Mouse (Mus musculus): Measurements from ENCODE around the gene Asah2. TPM values are rescaled to one million over a fixed set of nuclear protein-coding genes. Genes with fewer than 3 reads are reported as not detected.
A peak's percentile ranks its signal among the peaks of the same experiment; 100 is the strongest.

Asah2 gene
- polyA plus RNA-seq, 1 experiment from 2014 or later: 1.0 TPM

DNA sequence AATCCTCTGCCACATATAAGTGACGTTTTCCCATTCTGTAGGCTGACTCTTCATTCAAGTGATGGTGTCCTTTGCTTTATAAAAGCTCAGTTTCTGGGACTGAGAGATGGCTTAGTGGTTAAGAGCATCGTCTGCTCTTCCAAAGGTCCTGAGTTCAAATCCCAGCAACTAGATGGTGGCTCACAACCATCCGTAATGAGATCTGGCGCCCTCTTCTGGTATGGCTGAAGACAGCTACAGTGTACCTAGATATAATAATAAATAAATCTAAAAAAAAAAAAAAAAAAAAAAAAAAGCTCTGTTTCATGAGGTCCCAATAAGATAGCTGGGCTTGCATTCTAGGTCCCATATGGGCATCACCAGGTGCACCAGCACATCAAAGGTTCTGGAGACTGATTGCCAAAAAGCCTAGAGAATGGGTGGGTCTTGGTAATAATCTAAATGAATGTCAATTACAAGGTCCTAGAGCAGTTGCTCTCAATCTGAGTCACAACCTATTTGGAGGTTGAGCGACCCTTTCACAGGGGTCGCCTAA is 9.5 kb upstream of the Asah2 start:
- Histone ChIP-seq H3K9me3 (ENCODE audit: control insufficient read depth, low read length) (no peaks in the 10 kb centered on the region), H3K27ac (ENCODE audit: low read depth, low read length) (no peak overlapping the region), H3K4me1 (replicated peaks; ENCODE audit: control insufficient read depth, insufficient read depth, low read length) (no peaks in the 10 kb centered on the region), H3K4me3 (ENCODE audit: low read depth, low read length) (no peak overlapping the region), H3K27me3 (replicated peaks; ENCODE audit: control insufficient read depth, insufficient read depth, low read length) (no peaks in the 10 kb centered on the region), H3K36me3 (ENCODE audit: control insufficient read depth, insufficient read depth, low read length) (no peaks in the 10 kb centered on the region; the same call in 1 of the 2 replicates), H3K9ac (ENCODE audit: low read depth, low read length) (no peak overlapping the region), H3K4me2 (no peak overlapping the region)
- 71% methylated on average over 6 of the region's 6 CpGs for WGBS
- DNase-seq (ENCODE audit: low spot score): no peak
- ATAC-seq (replicated peaks; ENCODE audit: low FRiP score): no peak

DNA sequence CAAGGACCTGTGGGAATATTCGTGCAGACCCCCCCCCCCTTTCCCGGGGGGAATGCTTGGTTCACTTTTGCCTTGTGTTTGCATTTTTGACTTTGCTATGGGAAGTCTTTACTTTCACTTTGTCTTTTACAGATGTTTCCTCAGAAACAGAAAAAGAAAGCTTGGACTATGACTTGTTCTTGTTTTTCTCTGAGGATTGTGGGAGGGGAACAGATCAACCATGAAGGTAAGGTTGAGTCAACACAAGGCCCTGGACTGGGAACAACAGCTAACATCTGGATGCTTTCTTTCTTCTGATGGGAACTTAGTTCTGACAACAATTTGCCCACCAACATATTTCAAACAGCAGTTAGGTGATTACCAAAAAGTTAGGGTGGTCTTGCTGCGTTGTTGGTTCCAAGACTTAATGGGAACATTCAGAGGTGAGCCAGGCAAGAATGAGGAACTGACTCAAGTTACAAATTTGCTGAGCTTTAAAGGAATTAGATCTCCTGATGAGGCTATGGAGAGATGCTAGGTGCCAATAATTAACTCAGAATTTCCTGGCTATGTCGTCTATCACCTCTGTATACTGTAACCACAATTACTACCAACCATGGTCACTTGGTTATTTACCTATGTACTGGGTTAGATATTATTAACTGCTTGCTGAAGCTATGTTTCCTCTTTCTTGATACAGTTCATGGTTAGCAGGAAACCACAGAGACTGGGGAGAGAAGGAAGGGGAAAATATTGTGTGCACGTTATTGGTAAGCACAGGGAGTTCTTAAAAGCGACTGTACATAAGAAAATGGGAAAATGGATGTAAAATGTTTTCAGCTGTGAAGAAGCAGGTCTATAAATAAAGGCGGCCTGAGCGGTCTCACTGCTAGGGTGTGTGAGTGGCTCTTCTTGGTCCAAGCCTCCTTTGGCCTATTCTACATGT is 4.1 kb upstream of the Asah2 start:
- Histone ChIP-seq H3K4me3 (ENCODE audit: low read depth, low read length) (no peak overlapping the region), H3K27ac (ENCODE audit: low read depth, low read length) (no peak overlapping the region), H3K9me3 (ENCODE audit: control insufficient read depth, low read length) (no peaks in the 10 kb centered on the region), H3K4me1 (replicated peaks; ENCODE audit: control insufficient read depth, insufficient read depth, low read length) (no peaks in the 10 kb centered on the region), H3K36me3 (ENCODE audit: control insufficient read depth, insufficient read depth, low read length) (no peaks in the 10 kb centered on the region), H3K9ac (ENCODE audit: low read depth, low read length) (no peak overlapping the region), H3K4me2 (no peak overlapping the region), H3K27me3 (replicated peaks; ENCODE audit: control insufficient read depth, insufficient read depth, low read length) (no peaks in the 10 kb centered on the region)
- WGBS: 62% methylated on average over 8 of the region's 8 CpGs
- DNase-seq (ENCODE audit: low spot score): no peak
- no peak for ATAC-seq (replicated peaks; ENCODE audit: low FRiP score)

- Histone ChIP-seq H3K27me3 (replicated peaks; ENCODE audit: control insufficient read depth, insufficient read depth, low read length) (peaks cover 2% of the 10 kb centered on the region; the same call in 1 of the 2 replicates), H3K9ac (ENCODE audit: low read depth, low read length) (no peak overlapping the region), H3K27ac (ENCODE audit: low read depth, low read length) (no peak overlapping the region), H3K4me2 (peak overlapping the region; percentile 56; the same call in 1 of the 2 replicates), H3K36me3 (ENCODE audit: control insufficient read depth, insufficient read depth, low read length) (no peaks in the 10 kb centered on the region), H3K9me3 (ENCODE audit: control insufficient read depth, low read length) (no peaks in the 10 kb centered on the region), H3K4me3 (ENCODE audit: low read depth, low read length) (no peak overlapping the region), H3K4me1 (replicated peaks; ENCODE audit: control insufficient read depth, insufficient read depth, low read length) (no peaks in the 10 kb centered on the region)
- ATAC-seq (replicated peaks; ENCODE audit: low FRiP score): no peak
- no peak for DNase-seq (ENCODE audit: low spot score)
- 88% methylated on average over 2 of the region's 2 CpGs for WGBS
Measured at GRCm38 (mm10) chr19:32106750-32107149, 1.3 kb downstream of the Asah2 start.

GRCm38 (mm10) chr19:32104217-32104616 is 3.8 kb downstream of the Asah2 start:
- Histone ChIP-seq H3K4me2 (no peak overlapping the region), H3K9ac (ENCODE audit: low read depth, low read length) (no peak overlapping the region), H3K27me3 (replicated peaks; ENCODE audit: control insufficient read depth, insufficient read depth, low read length) (peaks cover 2% of the 10 kb centered on the region; the same call in 1 of the 2 replicates), H3K9me3 (ENCODE audit: control insufficient read depth, low read length) (no peaks in the 10 kb centered on the region), H3K36me3 (ENCODE audit: control insufficient read depth, insufficient read depth, low read length) (no peaks in the 10 kb centered on the region), H3K4me1 (replicated peaks; ENCODE audit: control insufficient read depth, insufficient read depth, low read length) (no peaks in the 10 kb centered on the region), H3K27ac (ENCODE audit: low read depth, low read length) (no peak overlapping the region), H3K4me3 (ENCODE audit: low read depth, low read length) (no peak overlapping the region)
- DNase-seq (ENCODE audit: low spot score) (no peak), ATAC-seq (replicated peaks; ENCODE audit: low FRiP score) (no peak)
- 59% methylated on average over 4 of the region's 4 CpGs for WGBS

DNA sequence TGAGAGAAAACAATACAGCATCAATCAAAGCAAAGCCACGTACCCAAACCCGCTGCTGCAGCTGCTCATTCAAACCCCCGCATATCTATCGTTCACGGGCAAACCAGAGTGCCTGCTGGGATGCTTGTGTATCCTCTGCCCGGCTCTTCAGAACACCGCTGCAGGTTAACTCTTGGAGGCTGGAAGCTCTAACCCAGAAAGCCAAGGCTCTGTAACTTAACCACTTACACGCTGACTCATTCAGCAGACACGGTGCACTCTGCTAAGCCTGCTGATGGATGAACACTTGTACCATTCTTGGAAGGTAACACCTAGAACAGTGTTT is 5.1 kb downstream of the Asah2 start:
- ATAC-seq (replicated peaks; ENCODE audit: low FRiP score): no peak
- H3K4me2 ChIP-seq: peak overlapping the region; percentile 23
- H3K9ac ChIP-seq (ENCODE audit: low read depth, low read length): no peak overlapping the region
- no peak for DNase-seq (ENCODE audit: low spot score)
- no peak overlapping the region for H3K4me3 ChIP-seq (ENCODE audit: low read depth, low read length)
- H3K27me3 ChIP-seq (replicated peaks; ENCODE audit: control insufficient read depth, insufficient read depth, low read length): peaks cover 2% of the 10 kb centered on the region; the same call in 1 of the 2 replicates
- no peaks in the 10 kb centered on the region for H3K4me1 ChIP-seq (replicated peaks; ENCODE audit: control insufficient read depth, insufficient read depth, low read length)
- 17% methylated on average over 9 of the region's 9 CpGs for WGBS
- H3K36me3 ChIP-seq (ENCODE audit: control insufficient read depth, insufficient read depth, low read length): no peaks in the 10 kb centered on the region
- no peaks in the 10 kb centered on the region for H3K9me3 ChIP-seq (ENCODE audit: control insufficient read depth, low read length)
- no peak overlapping the region for H3K27ac ChIP-seq (ENCODE audit: low read depth, low read length)

DNA sequence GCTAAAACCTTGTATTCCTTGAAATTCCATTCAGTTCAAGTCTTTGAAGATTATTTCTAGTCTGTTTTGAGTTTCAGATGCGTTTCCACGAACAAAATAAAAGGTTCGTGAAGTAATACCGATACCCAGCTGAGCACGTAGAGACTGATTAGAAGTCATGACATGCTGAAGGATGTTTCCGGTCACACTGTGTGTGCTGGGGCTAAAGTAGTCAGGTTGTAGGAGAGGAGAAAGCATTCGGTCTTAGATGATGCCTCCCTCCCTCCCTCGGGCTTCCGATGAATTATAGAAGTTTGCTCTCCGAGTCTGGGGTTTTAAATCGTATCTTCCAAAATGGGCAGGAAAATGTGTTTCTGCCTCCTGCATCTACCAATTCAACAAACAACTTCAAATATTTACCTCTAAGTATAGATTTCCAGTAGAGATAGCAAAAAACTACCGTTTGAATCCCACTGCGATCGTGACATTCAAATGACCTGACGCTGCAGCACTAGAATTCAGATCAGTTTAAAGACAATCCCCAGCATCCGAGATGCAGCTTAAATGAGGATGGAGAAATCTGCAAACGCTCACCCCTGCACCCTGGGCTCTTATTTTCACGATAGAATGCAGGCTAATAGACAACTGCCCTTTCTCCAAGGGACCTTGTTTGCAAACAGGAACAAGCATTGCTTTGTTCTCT is 5.6 kb downstream of the Asah2 start:
- no peak for DNase-seq (ENCODE audit: low spot score)
- H3K4me1 ChIP-seq (replicated peaks; ENCODE audit: control insufficient read depth, insufficient read depth, low read length): no peaks in the 10 kb centered on the region
- H3K36me3 ChIP-seq (ENCODE audit: control insufficient read depth, insufficient read depth, low read length): no peaks in the 10 kb centered on the region
- no peak overlapping the region for H3K27ac ChIP-seq (ENCODE audit: low read depth, low read length)
- H3K4me3 ChIP-seq (ENCODE audit: low read depth, low read length): no peak overlapping the region
- H3K4me2 ChIP-seq: peak overlapping the region; percentile 23
- peaks cover 2% of the 10 kb centered on the region; the same call in 1 of the 2 replicates for H3K27me3 ChIP-seq (replicated peaks; ENCODE audit: control insufficient read depth, insufficient read depth, low read length)
- WGBS: 40% methylated on average over 18 of the region's 18 CpGs
- H3K9me3 ChIP-seq (ENCODE audit: control insufficient read depth, low read length): no peaks in the 10 kb centered on the region
- ATAC-seq (replicated peaks; ENCODE audit: low FRiP score): no peak
- no peak overlapping the region for H3K9ac ChIP-seq (ENCODE audit: low read depth, low read length)

- peaks cover 2% of the 10 kb centered on the region; the same call in 1 of the 2 replicates for H3K27me3 ChIP-seq (replicated peaks; ENCODE audit: control insufficient read depth, insufficient read depth, low read length)
- DNase-seq (ENCODE audit: low spot score): no peak
- no peaks in the 10 kb centered on the region for H3K36me3 ChIP-seq (ENCODE audit: control insufficient read depth, insufficient read depth, low read length)
- whole genome bisulfite sequencing: 70% methylated on average over 3 of the region's 3 CpGs
- no peak overlapping the region for H3K4me2 ChIP-seq
- no peak overlapping the region for H3K9ac ChIP-seq (ENCODE audit: low read depth, low read length)
- ATAC-seq (replicated peaks; ENCODE audit: low FRiP score): no peak
- H3K4me1 ChIP-seq (replicated peaks; ENCODE audit: control insufficient read depth, insufficient read depth, low read length): no peaks in the 10 kb centered on the region
- H3K27ac ChIP-seq (ENCODE audit: low read depth, low read length): no peak overlapping the region
- no peak overlapping the region for H3K4me3 ChIP-seq (ENCODE audit: low read depth, low read length)
- H3K9me3 ChIP-seq (ENCODE audit: control insufficient read depth, low read length): no peaks in the 10 kb centered on the region
Measured at GRCm38 (mm10) chr19:32098582-32098981, 9.4 kb downstream of the Asah2 start.

GRCm38 (mm10) chr19:32092358-32092757 is 15.7 kb downstream of the Asah2 start:
- no peak for ATAC-seq (replicated peaks; ENCODE audit: low FRiP score)
- Histone ChIP-seq H3K9ac (ENCODE audit: low read depth, low read length) (no peak overlapping the region), H3K4me1 (replicated peaks; ENCODE audit: control insufficient read depth, insufficient read depth, low read length) (no peaks in the 10 kb centered on the region), H3K4me3 (ENCODE audit: low read depth, low read length) (no peak overlapping the region), H3K27me3 (replicated peaks; ENCODE audit: control insufficient read depth, insufficient read depth, low read length) (no peaks in the 10 kb centered on the region), H3K9me3 (ENCODE audit: control insufficient read depth, low read length) (no peaks in the 10 kb centered on the region), H3K27ac (ENCODE audit: low read depth, low read length) (no peak overlapping the region), H3K36me3 (ENCODE audit: control insufficient read depth, insufficient read depth, low read length) (no peaks in the 10 kb centered on the region), H3K4me2 (no peak overlapping the region)
- 85% methylated on average over 4 of the region's 4 CpGs for WGBS
- DNase-seq (ENCODE audit: low spot score): no peak
